Mouse (Mus musculus) heart, postnatal 36 days (tissue): Measurements from ENCODE around the gene Robo1. TPM values are rescaled to one million over a fixed set of nuclear protein-coding genes. Genes with fewer than 3 reads are reported as not detected.
A peak's percentile ranks its signal among the peaks of the same experiment; 100 is the strongest.

Experiments used
- DNase-seq, 2 experiments: peaks; one replicate each; pipeline ENCODE4 v3.0.0; 2021 to 2022
- intact Hi-C: fragments of 180-260 bp; cut with DNase I; formaldehyde crosslinking; loops from one replicate; pipeline ENCODE4 v1.15.1; 2025
- total RNA-seq, 2 experiments: library from RNA; stranded (reverse); gene quantifications; 2 replicates each; pipeline ENCODE4 v1.2.3; 2021

The Robo1 gene
- total RNA-seq, 2 experiments from 2014 or later, result 1.4 TPM

- no peak for DNase-seq
- intact Hi-C loops, result no loop called here
Measured at GRCm38 (mm10) chr16:72798405-72798949, 490.4 kb downstream of the Robo1 start.

- DNase-seq, result peak in 1 of 2 experiments; percentile 8
- intact Hi-C loops, result no loop called here
Measured at GRCm38 (mm10) chr16:72800121-72800749, 492.1 kb downstream of the Robo1 start.

- no peak for DNase-seq
Measured at GRCm38 (mm10) chr16:72800788-72801187, 492.7 kb downstream of the Robo1 start.

GRCm38 (mm10) chr16:72808351-72808750, 500.2 kb downstream of the Robo1 start:
- intact Hi-C loops, result no loop called here
- peak in 1 of 2 experiments; percentile 16 for DNase-seq

More at GRCm38 (mm10) chr16:72800788-72801187, 492.7 kb downstream of the Robo1 start:
- intact Hi-C loops, result no loop called here

- DNase-seq, result no peak
- intact Hi-C loops, result no loop called here
Measured at GRCm38 (mm10) chr16:72810942-72811341, 502.8 kb downstream of the Robo1 start.

GRCm38 (mm10) chr16:72811494-72811893, 503.4 kb downstream of the Robo1 start:
- intact Hi-C loops, result no loop called here
- DNase-seq, result no peak

- intact Hi-C loops, result no loop called here
- no peak for DNase-seq
Measured at GRCm38 (mm10) chr16:72811908-72812307, 503.8 kb downstream of the Robo1 start.

- DNase-seq, result no peak
- intact Hi-C loops, result no loop called here
Measured at GRCm38 (mm10) chr16:72828381-72828780, 520.3 kb downstream of the Robo1 start.

- DNase-seq, result no peak
- intact Hi-C loops, result no loop called here
Measured at GRCm38 (mm10) chr16:72829530-72829929, 521.4 kb downstream of the Robo1 start.

GRCm38 (mm10) chr16:72830394-72831056, 522.4 kb downstream of the Robo1 start:
- intact Hi-C loops, result no loop called here
- DNase-seq, result no peak

- DNase-seq, result no peak
- intact Hi-C loops, result no loop called here
Measured at GRCm38 (mm10) chr16:72834266-72834665, 526.2 kb downstream of the Robo1 start.

- intact Hi-C loops, result no loop called here
- no peak for DNase-seq
Measured at GRCm38 (mm10) chr16:72839031-72839430, 530.9 kb downstream of the Robo1 start.

- no peak for DNase-seq
- intact Hi-C loops, result no loop called here
Measured at GRCm38 (mm10) chr16:72841066-72841465, 533.0 kb downstream of the Robo1 start.

GRCm38 (mm10) chr16:72854101-72854500, 546.0 kb downstream of the Robo1 start:
- DNase-seq, result peak in 1 of 2 experiments; percentile 9
- intact Hi-C loops, result no loop called here

- DNase-seq, result no peak
- intact Hi-C loops, result no loop called here
Measured at GRCm38 (mm10) chr16:72854809-72855503, 546.9 kb downstream of the Robo1 start.

GRCm38 (mm10) chr16:72861707-72862277, 553.7 kb downstream of the Robo1 start:
- intact Hi-C loops, result no loop called here
- no peak for DNase-seq

GRCm38 (mm10) chr16:72866011-72866410, 557.9 kb downstream of the Robo1 start:
- intact Hi-C loops, result no loop called here
- DNase-seq, result no peak

GRCm38 (mm10) chr16:72874934-72875732, 567.0 kb downstream of the Robo1 start:
- intact Hi-C loops, result no loop called here
- no peak for DNase-seq

- no peak for DNase-seq
- intact Hi-C loops, result no loop called here
Measured at GRCm38 (mm10) chr16:72888108-72888507, 580.0 kb downstream of the Robo1 start.

- no peak for DNase-seq
- intact Hi-C loops, result no loop called here
Measured at GRCm38 (mm10) chr16:72889401-72889800, 581.3 kb downstream of the Robo1 start.
